Mouse (Mus musculus): ENCODE measurements at regions not wholly inside any gene's neighbourhood (a gene's known extent, or its start where the extent isn't known, plus 50 kb on each side); places are given as distances from the start of the nearest gene placed in this dataset.

- no peak overlapping the region for H3K27ac ChIP-seq (replicated peaks; ENCODE audit: low read depth, low read length)
- H3K36me3 ChIP-seq (ENCODE audit: control insufficient read depth, insufficient read depth, low read length) = no peaks in the 10 kb centered on the region
- no peak overlapping the region for H3K9ac ChIP-seq (ENCODE audit: low read depth, low read length, severe bottlenecking)
- H3K27me3 ChIP-seq (ENCODE audit: control insufficient read depth, insufficient read depth, low read length) = no peaks in the 10 kb centered on the region
- H3K4me3 ChIP-seq (replicated peaks; ENCODE audit: low read length) = no peak overlapping the region
- 67% methylated on average over 2 of the region's 2 CpGs for WGBS
- no peak overlapping the region for H3K4me2 ChIP-seq (replicated peaks; ENCODE audit: low read depth, low read length, severe bottlenecking)
- TF ChIP-seq POLR2A (IDR thresholded peaks at IDR 0.05; ENCODE audit: borderline replicate concordance, extremely low read depth, insufficient read depth, insufficient read length) = no peak
- H3K4me1 ChIP-seq (ENCODE audit: control insufficient read depth, insufficient read depth, low read length) = no peaks in the 10 kb centered on the region
- H3K9me3 ChIP-seq (ENCODE audit: control insufficient read depth, low read length) = no peaks in the 10 kb centered on the region
- ATAC-seq (ENCODE audit: low FRiP score, low read depth) = no peak
- no peak for DNase-seq (ENCODE audit: low spot score)
These were observed 750.8 kb downstream of the Mat2b start for GRCm38 (mm10) chr11:39944196-39944595.

- Histone ChIP-seq H3K4me1 (ENCODE audit: control insufficient read depth, insufficient read depth, low read length) (no peaks in the 10 kb centered on the region), H3K4me3 (replicated peaks; ENCODE audit: low read length) (no peak overlapping the region), H3K4me2 (replicated peaks; ENCODE audit: low read depth, low read length, severe bottlenecking) (no peak overlapping the region), H3K9ac (ENCODE audit: low read depth, low read length, severe bottlenecking) (no peak overlapping the region), H3K9me3 (ENCODE audit: control insufficient read depth, low read length) (no peaks in the 10 kb centered on the region), H3K36me3 (ENCODE audit: control insufficient read depth, insufficient read depth, low read length) (no peaks in the 10 kb centered on the region), H3K27ac (replicated peaks; ENCODE audit: low read depth, low read length) (no peak overlapping the region), H3K27me3 (ENCODE audit: control insufficient read depth, insufficient read depth, low read length) (no peaks in the 10 kb centered on the region)
- ATAC-seq (ENCODE audit: low FRiP score, low read depth) (no peak), DNase-seq (ENCODE audit: low spot score) (no peak)
- TF ChIP-seq POLR2A (IDR thresholded peaks at IDR 0.05; ENCODE audit: borderline replicate concordance, extremely low read depth, insufficient read depth, insufficient read length) = no peak
- WGBS = 84% methylated on average over 2 of the region's 2 CpGs
These were observed 760.8 kb downstream of the Mat2b start for GRCm38 (mm10) chr11:39934216-39934615.

- H3K9ac ChIP-seq (ENCODE audit: low read depth, low read length, severe bottlenecking) = no peak overlapping the region
- H3K4me1 ChIP-seq (ENCODE audit: control insufficient read depth, insufficient read depth, low read length) = no peaks in the 10 kb centered on the region
- H3K4me3 ChIP-seq (replicated peaks; ENCODE audit: low read length) = no peak overlapping the region
- no peak for DNase-seq (ENCODE audit: low spot score)
- H3K27me3 ChIP-seq (ENCODE audit: control insufficient read depth, insufficient read depth, low read length) = no peaks in the 10 kb centered on the region
- H3K27ac ChIP-seq (replicated peaks; ENCODE audit: low read depth, low read length) = no peak overlapping the region
- 17% methylated on average over 6 of the region's 6 CpGs for WGBS
- ATAC-seq (ENCODE audit: low FRiP score, low read depth) = no peak
- no peak for TF ChIP-seq POLR2A (IDR thresholded peaks at IDR 0.05; ENCODE audit: borderline replicate concordance, extremely low read depth, insufficient read depth, insufficient read length)
- no peaks in the 10 kb centered on the region for H3K9me3 ChIP-seq (ENCODE audit: control insufficient read depth, low read length)
- no peaks in the 10 kb centered on the region for H3K36me3 ChIP-seq (ENCODE audit: control insufficient read depth, insufficient read depth, low read length)
- H3K4me2 ChIP-seq (replicated peaks; ENCODE audit: low read depth, low read length, severe bottlenecking) = no peak overlapping the region
These were observed 771.0 kb downstream of the Mat2b start for GRCm38 (mm10) chr11:39923977-39924527.

GRCm38 (mm10) chr11:39917716-39918347, 777.2 kb downstream of the Mat2b start:
- no peak overlapping the region for H3K9ac ChIP-seq (ENCODE audit: low read depth, low read length, severe bottlenecking)
- DNase-seq (ENCODE audit: low spot score) = no peak
- no peaks in the 10 kb centered on the region for H3K4me1 ChIP-seq (ENCODE audit: control insufficient read depth, insufficient read depth, low read length)
- H3K27me3 ChIP-seq (ENCODE audit: control insufficient read depth, insufficient read depth, low read length) = no peaks in the 10 kb centered on the region
- H3K9me3 ChIP-seq (ENCODE audit: control insufficient read depth, low read length) = no peaks in the 10 kb centered on the region
- TF ChIP-seq POLR2A (IDR thresholded peaks at IDR 0.05; ENCODE audit: borderline replicate concordance, extremely low read depth, insufficient read depth, insufficient read length) = no peak
- 66% methylated on average over 3 of the region's 3 CpGs for WGBS
- ATAC-seq (ENCODE audit: low FRiP score, low read depth) = no peak
- H3K4me3 ChIP-seq (replicated peaks; ENCODE audit: low read length) = no peak overlapping the region
- no peaks in the 10 kb centered on the region for H3K36me3 ChIP-seq (ENCODE audit: control insufficient read depth, insufficient read depth, low read length)
- H3K27ac ChIP-seq (replicated peaks; ENCODE audit: low read depth, low read length) = no peak overlapping the region
- H3K4me2 ChIP-seq (replicated peaks; ENCODE audit: low read depth, low read length, severe bottlenecking) = no peak overlapping the region

GRCm38 (mm10) chr11:39899644-39900225, 795.3 kb downstream of the Mat2b start:
- DNase-seq (ENCODE audit: low spot score) = no peak
- TF ChIP-seq POLR2A (IDR thresholded peaks at IDR 0.05; ENCODE audit: borderline replicate concordance, extremely low read depth, insufficient read depth, insufficient read length) = no peak
- H3K4me3 ChIP-seq (replicated peaks; ENCODE audit: low read length) = no peak overlapping the region
- no peaks in the 10 kb centered on the region for H3K9me3 ChIP-seq (ENCODE audit: control insufficient read depth, low read length)
- H3K9ac ChIP-seq (ENCODE audit: low read depth, low read length, severe bottlenecking) = no peak overlapping the region
- no peak overlapping the region for H3K27ac ChIP-seq (replicated peaks; ENCODE audit: low read depth, low read length)
- 66% methylated on average over 6 of the region's 6 CpGs for WGBS
- no peak overlapping the region for H3K4me2 ChIP-seq (replicated peaks; ENCODE audit: low read depth, low read length, severe bottlenecking)
- no peak for ATAC-seq (ENCODE audit: low FRiP score, low read depth)
- H3K27me3 ChIP-seq (ENCODE audit: control insufficient read depth, insufficient read depth, low read length) = no peaks in the 10 kb centered on the region
- H3K36me3 ChIP-seq (ENCODE audit: control insufficient read depth, insufficient read depth, low read length) = no peaks in the 10 kb centered on the region
- H3K4me1 ChIP-seq (ENCODE audit: control insufficient read depth, insufficient read depth, low read length) = no peaks in the 10 kb centered on the region
